Mouse (Mus musculus) olfactory bulb, adult 2 months (tissue): Measurements from ENCODE around the gene Trmt2a.

ENCODE experiments used
- CTCF ChIP-seq: fragments of 200-500 bp; IDR thresholded peaks from 2 replicates; pipeline ENCODE4 v1.5.1; 2012; ENCODE audit warnings: low read depth, mild to moderate bottlenecking, low read length, moderate library complexity; ENCODE audit not compliant: insufficient read depth
- POLR2A ChIP-seq: fragments of 200-500 bp; IDR thresholded peaks from 2 replicates; pipeline ENCODE4 v1.6.1; 2012; ENCODE audit warnings: mild to moderate bottlenecking, low read depth, low read length, moderate library complexity; ENCODE audit not compliant: insufficient read depth

DNA sequence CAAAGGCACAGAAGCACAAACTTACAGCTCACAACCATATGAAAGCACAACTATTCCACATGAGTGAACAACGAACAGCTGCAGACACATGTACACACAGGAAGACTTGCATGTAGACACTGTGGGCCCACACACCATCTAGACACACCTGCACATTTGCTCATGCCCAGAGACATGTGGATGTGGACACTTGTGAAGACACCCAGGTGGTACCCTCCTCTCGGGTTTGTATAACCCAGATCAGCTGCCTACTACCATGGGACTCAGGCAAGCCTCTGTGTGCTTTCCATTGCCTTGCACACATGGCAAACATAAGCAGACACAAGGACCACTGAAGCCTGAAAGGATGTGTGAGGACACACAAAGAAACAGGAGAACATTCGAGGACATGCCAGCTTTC is 17.4 kb upstream of the Trmt2a start:
- TF ChIP-seq POLR2A = no peak
- TF ChIP-seq CTCF = no peak
